12 mouse cellular contexts compared by ENCODE assay signal in the genomic region with DNA sequence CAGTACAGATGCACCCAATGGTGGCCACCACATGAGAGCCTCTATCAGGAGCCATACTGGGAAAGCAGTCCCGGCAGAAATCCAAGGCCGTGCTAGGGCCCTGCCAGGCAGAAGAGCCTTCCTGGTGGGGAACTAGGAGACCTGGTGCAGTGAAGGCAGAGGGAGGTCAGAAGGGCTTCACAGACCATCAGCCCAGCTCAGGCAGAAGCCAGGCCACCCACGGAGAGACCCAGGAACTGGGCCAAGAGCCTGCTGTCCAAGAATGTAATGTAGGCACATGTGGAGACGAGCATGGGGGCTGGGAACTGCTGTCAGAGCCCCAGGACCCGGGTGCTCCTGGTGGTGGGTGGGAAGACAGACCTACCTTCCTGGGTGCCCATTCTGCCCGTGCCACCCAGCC. TPM values are rescaled to one million over a fixed set of nuclear protein-coding genes. Genes with fewer than 3 reads are reported as not detected.
DNase-seq lines count a peak whose midpoint lies in the region; ATAC-seq lines count a peak whose summit lies in the region.
"Had no signal": no experiment of that assay in that cellular context is flagged by ENCODE, and none has a peak within 500 bp of the region (broad histone marks: within the 10 kb centered on the region; RNA-seq: fewer than 3 reads in every experiment).

No protein-coding gene starts in this region.

- H3K9ac ChIP-seq in kidney, embryonic 15.5 days = no peak overlapping the region
- H3K9ac ChIP-seq: limb, embryonic 12.5 days had no signal

- H3K4me2 ChIP-seq in kidney, embryonic 15.5 days = no peak overlapping the region
- H3K4me2 ChIP-seq: limb, embryonic 12.5 days had no signal

- peak; percentile 29 to 36 for DNase-seq in kidney, adult 8-10 months
- DNase-seq in gastrocnemius, adult 18-20 months (ENCODE audit: low spot score) = peak; percentile 40
- DNase-seq in heart, adult 9 months (ENCODE audit: low spot score in 2 of 2) = peak; percentile 29 to 43
- peak; percentile 57 to 60 for DNase-seq in kidney, postnatal 36 days
- no peak for DNase-seq in B cell, adult 2 months
- no peak for DNase-seq in layer of hippocampus, adult 8-10 months (ENCODE audit: low spot score in 2 of 2)
- DNase-seq: embryo, embryonic 11 days had no signal

- no peak overlapping the region for H3K4me3 ChIP-seq in kidney, embryonic 15.5 days (replicated peaks)
- H3K4me3 ChIP-seq: forebrain, embryonic 10.5 days; limb, embryonic 12.5 days had no signal

- no peaks in the 10 kb centered on the region for H3K36me3 ChIP-seq in kidney, embryonic 15.5 days
- H3K36me3 ChIP-seq: forebrain, embryonic 10.5 days; limb, embryonic 12.5 days had no signal

- peaks cover 7% of the 10 kb centered on the region; the same call in 1 of the 2 replicates for H3K27me3 ChIP-seq in kidney, embryonic 15.5 days

- ATAC-seq in kidney, embryonic 15.5 days (replicated peaks; ENCODE audit: low FRiP score) = no peak

- H3K4me1 ChIP-seq in kidney, embryonic 15.5 days = peaks cover 44% of the 10 kb centered on the region

- no peak overlapping the region for H3K27ac ChIP-seq in kidney, embryonic 15.5 days
- H3K27ac ChIP-seq: limb, embryonic 12.5 days had no signal

- no peaks in the 10 kb centered on the region for H3K9me3 ChIP-seq in kidney, embryonic 15.5 days (replicated peaks)
- H3K9me3 ChIP-seq: forebrain, embryonic 10.5 days; limb, embryonic 12.5 days had no signal

- WGBS in kidney, embryonic 15.5 days = 50% methylated on average over 6 of the region's 6 CpGs

RNA-seq across cellular contexts. Expression of a gene that starts 0.9 kb away (rescaled TPM):
- polyA plus RNA-seq in kidney, embryonic 15.5 days (2015; fragmentation: Nextera tagmentation; extraction: Ambion mirVana) = 2.3 and 3.0 TPM in 2 replicates
- 10 to 100 TPM; 60.2 to 82.9 TPM for total RNA-seq in gastrocnemius, adult 18-20 months (2021)
- total RNA-seq in layer of hippocampus, adult 8-10 months (2022) = 1 to 10 TPM; 5.9 to 7.8 (median 7.0) TPM
- total RNA-seq: megakaryocyte progenitor cell, adult 5-6 weeks had no signal
- polyA plus RNA-seq: limb, embryonic 12.5 days had no signal

RNA-seq across cellular contexts. Expression of a gene that starts 29.8 kb away (rescaled TPM):
- polyA plus RNA-seq in kidney, embryonic 15.5 days (2015; fragmentation: Nextera tagmentation; extraction: Ambion mirVana) = 0.05 TPM in 1 of 2 replicates, not detected in the other
- total RNA-seq in gastrocnemius, adult 18-20 months (2021) = 10 to 100 TPM; 11.4 to 11.8 TPM
- total RNA-seq in layer of hippocampus, adult 8-10 months (2022) = 1 to 10 TPM; 1.7 to 3.8 (median 2.8) TPM
- total RNA-seq: megakaryocyte progenitor cell, adult 5-6 weeks had no signal

RNA-seq across cellular contexts. Expression of a gene that starts 34.5 kb away (rescaled TPM):
- 1.6 and 2.7 TPM in 2 replicates for polyA plus RNA-seq in kidney, embryonic 15.5 days (2015; fragmentation: Nextera tagmentation; extraction: Ambion mirVana)
- total RNA-seq in gastrocnemius, adult 18-20 months (2021) = under 1 TPM in 1 of 2 experiments, not detected in 1; 0.14 TPM
- total RNA-seq in layer of hippocampus, adult 8-10 months (2022) = 1 to 10 TPM; 1.9 to 2.4 (median 2.2) TPM
- total RNA-seq: megakaryocyte progenitor cell, adult 5-6 weeks had no signal

RNA-seq across cellular contexts. Expression of a gene that starts 52.7 kb away (rescaled TPM):
- not detected in 2 replicates for polyA plus RNA-seq in kidney, embryonic 15.5 days (2015; fragmentation: Nextera tagmentation; extraction: Ambion mirVana)
- under 1 TPM in 1 of 2 experiments, not detected in 1; 0.14 TPM for total RNA-seq in gastrocnemius, adult 18-20 months (2021)
- 1 to 10 TPM in 2 of 4 experiments, under 1 TPM in 2; 0.33 to 1.1 (median 0.71) TPM for total RNA-seq in layer of hippocampus, adult 8-10 months (2022)
- total RNA-seq: megakaryocyte progenitor cell, adult 5-6 weeks had no signal
- polyA plus RNA-seq: stomach, embryonic 14.5 days had no signal

Comparison
In these comparisons a context has a peak if more than half of its experiments do, and no peak if none do; other contexts are left out.
1. DNase-seq: peak in kidney, adult 8-10 months (2 of 2), gastrocnemius, adult 18-20 months (single experiment), heart, adult 9 months (2 of 2) and kidney, postnatal 36 days (2 of 2); none in B cell, adult 2 months (0 of 2) and layer of hippocampus, adult 8-10 months (0 of 2).
2. RNA of a gene that starts 0.9 kb away (total RNA-seq): 60.2 to 82.9 TPM in gastrocnemius, adult 18-20 months; 5.9 to 7.8 TPM in layer of hippocampus, adult 8-10 months; every median in the first group is over 4 times any median in the second.